Mouse (Mus musculus) liver, embryonic 14.5 days (tissue): Measurements from ENCODE around the gene Gm49601. TPM values are rescaled to one million over a fixed set of nuclear protein-coding genes. Genes with fewer than 3 reads are reported as not detected.

Experiments used
- ATAC-seq: fragments of 200-750 bp; cut with Nextera tagmentation; 2 replicates; pipeline ENCODE4 v1.8.0; 2017; ENCODE audit warnings: moderate number of reproducible peaks, mild to moderate bottlenecking, moderate library complexity; ENCODE audit not compliant: insufficient read depth
- DNase-seq, 3 experiments: peaks; one replicate each; pipeline ENCODE4 v3.0.0-alpha.2; 2012 to 2013; ENCODE audit warnings: low read depth in 3 of 3, low spot score in 3 of 3
- H3K27ac ChIP-seq: fragments of 300-500 bp; sonication (generic); 2 replicates; pipeline ENCODE4 v1.5.1; 2014; ENCODE audit warnings: moderate library complexity, mild to moderate bottlenecking, control low read depth, inconsistent platforms
- H3K27me3 ChIP-seq: fragments of 300-500 bp; sonication (generic); 2 replicates; pipeline ENCODE4 v1.6.1; 2014; ENCODE audit warnings: mild to moderate bottlenecking, low read length, moderate library complexity; ENCODE audit not compliant: control insufficient read depth, insufficient read depth
- H3K36me3 ChIP-seq: fragments of 300-500 bp; sonication (generic); replicated peaks from 2 replicates; pipeline ENCODE4 v1.6.1; 2014; ENCODE audit warnings: low read depth; ENCODE audit not compliant: control insufficient read depth, insufficient read depth
- H3K4me1 ChIP-seq, 2 experiments: fragments of 200-500 bp in 1 of 2; fragments of 300-500 bp in 1 of 2; sonication (generic) in 1 of 2; replicated peaks; 2 replicates each; pipeline ENCODE4 v1.6.1; 2012 to 2014; ENCODE audit warnings: antibody characterized with exemption in 1 of 2, inconsistent platforms in 1 of 2, low read length in 1 of 2; ENCODE audit not compliant: control insufficient read depth in 2 of 2, insufficient read depth in 2 of 2
- H3K4me2 ChIP-seq: fragments of 300-500 bp; sonication (generic); 2 replicates; pipeline ENCODE4 v1.6.1; 2014; ENCODE audit warnings: low read depth, mild to moderate bottlenecking, control low read depth, moderate library complexity
- H3K4me3 ChIP-seq, 2 experiments: fragments of 200-500 bp in 1 of 2; fragments of 300-500 bp in 1 of 2; sonication (generic) in 1 of 2; 2 replicates each; pipeline ENCODE4 v1.5.1; 2012 to 2014; ENCODE audit warnings: low read depth in 2 of 2, low read length in 2 of 2, mild to moderate bottlenecking in 2 of 2, control low read depth in 1 of 2, inconsistent platforms in 1 of 2, moderate library complexity in 1 of 2; ENCODE audit not compliant: insufficient read depth in 1 of 2
- H3K9ac ChIP-seq: fragments of 300-500 bp; sonication (generic); replicated peaks from 2 replicates; pipeline ENCODE4 v1.6.1; 2014; ENCODE audit warnings: mild to moderate bottlenecking, control low read depth, moderate library complexity
- H3K9me3 ChIP-seq: fragments of 300-500 bp; sonication (generic); 2 replicates; pipeline ENCODE4 v1.6.1; 2016; ENCODE audit warnings: low read length, mixed read lengths; ENCODE audit not compliant: control insufficient read depth
- CTCF ChIP-seq: IDR thresholded peaks from 2 replicates; pipeline ENCODE4 v1.5.1; 2016; ENCODE audit warnings: antibody characterized with exemption, low read depth, control low read depth
- EP300 ChIP-seq: IDR thresholded peaks from 2 replicates; pipeline ENCODE4 v1.6.1; 2016; ENCODE audit warnings: antibody characterized with exemption, low read depth
- WGBS: fragments of 180-500 bp; shearing (Covaris S2); extraction: QIAGEN DNeasy Blood & Tissue Kit; methylation state at CpG from one replicate; pipeline ENCODE4 v1.1.7; 2014; ENCODE audit not compliant: insufficient replicate concordance; 5-methylcytosine and 5-hydroxymethylcytosine counted together
- polyA plus RNA-seq, 2 experiments: library from polyadenylated mRNA; depleted of rRNA in 1 of 2; stranded (reverse) in 1 of 2; unstranded in 1 of 2; fragments of >200 nt; fragmentation: Nextera tagmentation in 1 of 2; extraction: Ambion mirVana in 1 of 2; gene quantifications; 2 replicates each; pipeline versions ENCODE4 v1.2.1 to v1.2.3; 2012 to 2014

The Gm49601 gene
- polyA plus RNA-seq, 2 experiments = 0.54 TPM; not detected in 1

GRCm38 (mm10) chr16:18586076-18586905, 39.9 kb downstream of the Gm49601 start:
- no peak overlapping the region for H3K27ac ChIP-seq
- TF ChIP-seq EP300 = no peak
- TF ChIP-seq CTCF = no peak
- 2% methylated on average over 81 of the region's 83 CpGs for WGBS
- H3K27me3 ChIP-seq = peaks cover 100% of the 10 kb centered on the region
- no peaks in the 10 kb centered on the region for H3K4me1 ChIP-seq
- H3K9ac ChIP-seq = no peak overlapping the region
- H3K4me3 ChIP-seq = peak overlapping the region in 1 of 2 experiments; percentile 25; a peak in 2 of 4 replicates
- ATAC-seq = no peak
- peak overlapping the region; percentile 28; the same call in 1 of the 2 replicates for H3K4me2 ChIP-seq
- no peaks in the 10 kb centered on the region for H3K36me3 ChIP-seq
- DNase-seq = no peak
- no peaks in the 10 kb centered on the region for H3K9me3 ChIP-seq

GRCm38 (mm10) chr16:18585676-18586075, 40.6 kb downstream of the Gm49601 start:
- Histone ChIP-seq H3K9ac (no peak overlapping the region), H3K4me1 (no peaks in the 10 kb centered on the region), H3K27me3 (peaks cover 100% of the 10 kb centered on the region), H3K36me3 (no peaks in the 10 kb centered on the region), H3K4me2 (no peak overlapping the region), H3K27ac (no peak overlapping the region), H3K9me3 (no peaks in the 10 kb centered on the region), H3K4me3 (no peak overlapping the region)
- no peak for TF ChIP-seq CTCF
- TF ChIP-seq EP300 = no peak
- ATAC-seq = no peak
- 13% methylated on average over 10 of the region's 10 CpGs for WGBS
- no peak for DNase-seq

- TF ChIP-seq CTCF (no peak), EP300 (no peak)
- ATAC-seq (no peak), DNase-seq (no peak)
- H3K27ac ChIP-seq = no peak overlapping the region
- H3K4me1 ChIP-seq = no peaks in the 10 kb centered on the region
- no peak overlapping the region for H3K4me3 ChIP-seq
- no peak overlapping the region for H3K9ac ChIP-seq
- no peaks in the 10 kb centered on the region for H3K36me3 ChIP-seq
- WGBS = 37% methylated on average over 10 of the region's 10 CpGs
- no peaks in the 10 kb centered on the region for H3K9me3 ChIP-seq
- H3K27me3 ChIP-seq = peaks cover 100% of the 10 kb centered on the region
- H3K4me2 ChIP-seq = no peak overlapping the region
Observed at GRCm38 (mm10) chr16:18584901-18585510, 41.2 kb downstream of the Gm49601 start.

- no peak for ATAC-seq
- Histone ChIP-seq H3K27ac (no peak overlapping the region), H3K4me3 (no peak overlapping the region), H3K9me3 (no peaks in the 10 kb centered on the region), H3K4me2 (no peak overlapping the region), H3K36me3 (no peaks in the 10 kb centered on the region), H3K9ac (no peak overlapping the region), H3K4me1 (no peaks in the 10 kb centered on the region), H3K27me3 (peaks cover 96% of the 10 kb centered on the region)
- 21% methylated on average over 10 of the region's 10 CpGs for WGBS
- TF ChIP-seq CTCF (no peak), EP300 (no peak)
- no peak for DNase-seq
Observed at GRCm38 (mm10) chr16:18583673-18584357, 42.4 kb downstream of the Gm49601 start.

- 20% methylated on average over 10 of the region's 10 CpGs for WGBS
- no peaks in the 10 kb centered on the region for H3K36me3 ChIP-seq
- no peaks in the 10 kb centered on the region for H3K4me1 ChIP-seq
- no peak overlapping the region for H3K4me2 ChIP-seq
- no peak overlapping the region for H3K9ac ChIP-seq
- no peak overlapping the region for H3K27ac ChIP-seq
- DNase-seq (no peak), ATAC-seq (no peak)
- H3K27me3 ChIP-seq = peaks cover 92% of the 10 kb centered on the region
- H3K9me3 ChIP-seq = no peaks in the 10 kb centered on the region
- no peak overlapping the region for H3K4me3 ChIP-seq
- no peak for TF ChIP-seq CTCF
- no peak for TF ChIP-seq EP300
Observed at GRCm38 (mm10) chr16:18583169-18583568, 43.1 kb downstream of the Gm49601 start.
